Mouse (Mus musculus) neural tube, embryonic 10.5 days (tissue): ENCODE data around the gene Fbn1.

Source experiments
- DNase-seq: peaks from one replicate; pipeline ENCODE4 v3.0.0-alpha.2; 2017; ENCODE audit warnings: low spot score; ENCODE audit errors: extremely low spot score

The Fbn1 gene

GRCm38 (mm10) chr2:125507893-125508292 is at the start of gene Fbn1:
TSS of gene Fbn1 (minus strand) at chr2:125507993.
- no peak for DNase-seq

GRCm38 (mm10) chr2:125555830-125556229 is 48.0 kb upstream of the Fbn1 start:
- no peak for DNase-seq

GRCm38 (mm10) chr2:125548806-125549578 is 41.2 kb upstream of the Fbn1 start:
- DNase-seq: no peak

- no peak for DNase-seq
These were observed 37.2 kb upstream of the Fbn1 start for GRCm38 (mm10) chr2:125544986-125545385.

- no peak for DNase-seq
These were observed 35.9 kb upstream of the Fbn1 start for GRCm38 (mm10) chr2:125543646-125544045.

- no peak for DNase-seq
These were observed 33.7 kb upstream of the Fbn1 start for GRCm38 (mm10) chr2:125541451-125541850.

GRCm38 (mm10) chr2:125540579-125540978 is 32.8 kb upstream of the Fbn1 start:
- no peak for DNase-seq

GRCm38 (mm10) chr2:125539640-125540039 is 31.8 kb upstream of the Fbn1 start:
- no peak for DNase-seq

- no peak for DNase-seq
These were observed 22.9 kb upstream of the Fbn1 start for GRCm38 (mm10) chr2:125530665-125531064.

- DNase-seq: no peak
These were observed 18.8 kb upstream of the Fbn1 start for GRCm38 (mm10) chr2:125526566-125526965.

- no peak for DNase-seq
These were observed 17.7 kb upstream of the Fbn1 start for GRCm38 (mm10) chr2:125525484-125525883.

- peak; percentile 60 for DNase-seq
These were observed 8.8 kb upstream of the Fbn1 start for GRCm38 (mm10) chr2:125516594-125516993.

GRCm38 (mm10) chr2:125515291-125516057 is 7.7 kb upstream of the Fbn1 start:
- no peak for DNase-seq

GRCm38 (mm10) chr2:125514391-125514790 is 6.6 kb upstream of the Fbn1 start:
- no peak for DNase-seq

GRCm38 (mm10) chr2:125512544-125512943 is 4.8 kb upstream of the Fbn1 start:
- no peak for DNase-seq

GRCm38 (mm10) chr2:125511898-125512297 is 4.1 kb upstream of the Fbn1 start:
- no peak for DNase-seq

- DNase-seq: no peak
These were observed 3.0 kb upstream of the Fbn1 start for GRCm38 (mm10) chr2:125510752-125511151.

GRCm38 (mm10) chr2:125508381-125508780 is 588 bp upstream of the Fbn1 start:
- no peak for DNase-seq

- peak; percentile 72 for DNase-seq
These were observed 1.3 kb downstream of the Fbn1 start for GRCm38 (mm10) chr2:125506316-125507054.

GRCm38 (mm10) chr2:125505746-125506315 is 2.0 kb downstream of the Fbn1 start:
- peak; percentile 86 for DNase-seq

GRCm38 (mm10) chr2:125505006-125505745 is 2.6 kb downstream of the Fbn1 start, which contains the start of gene Gm9913:
TSS of gene Gm9913 (plus strand) at chr2:125505089.
- peak; percentile 85 for DNase-seq
